Mouse (Mus musculus): ENCODE measurements around the gene Ntng2. TPM values are rescaled to one million over a fixed set of nuclear protein-coding genes. Genes with fewer than 3 reads are reported as not detected.

Ntng2 gene
- polyA plus RNA-seq, 1 experiment from 2014 or later = not detected

DNA sequence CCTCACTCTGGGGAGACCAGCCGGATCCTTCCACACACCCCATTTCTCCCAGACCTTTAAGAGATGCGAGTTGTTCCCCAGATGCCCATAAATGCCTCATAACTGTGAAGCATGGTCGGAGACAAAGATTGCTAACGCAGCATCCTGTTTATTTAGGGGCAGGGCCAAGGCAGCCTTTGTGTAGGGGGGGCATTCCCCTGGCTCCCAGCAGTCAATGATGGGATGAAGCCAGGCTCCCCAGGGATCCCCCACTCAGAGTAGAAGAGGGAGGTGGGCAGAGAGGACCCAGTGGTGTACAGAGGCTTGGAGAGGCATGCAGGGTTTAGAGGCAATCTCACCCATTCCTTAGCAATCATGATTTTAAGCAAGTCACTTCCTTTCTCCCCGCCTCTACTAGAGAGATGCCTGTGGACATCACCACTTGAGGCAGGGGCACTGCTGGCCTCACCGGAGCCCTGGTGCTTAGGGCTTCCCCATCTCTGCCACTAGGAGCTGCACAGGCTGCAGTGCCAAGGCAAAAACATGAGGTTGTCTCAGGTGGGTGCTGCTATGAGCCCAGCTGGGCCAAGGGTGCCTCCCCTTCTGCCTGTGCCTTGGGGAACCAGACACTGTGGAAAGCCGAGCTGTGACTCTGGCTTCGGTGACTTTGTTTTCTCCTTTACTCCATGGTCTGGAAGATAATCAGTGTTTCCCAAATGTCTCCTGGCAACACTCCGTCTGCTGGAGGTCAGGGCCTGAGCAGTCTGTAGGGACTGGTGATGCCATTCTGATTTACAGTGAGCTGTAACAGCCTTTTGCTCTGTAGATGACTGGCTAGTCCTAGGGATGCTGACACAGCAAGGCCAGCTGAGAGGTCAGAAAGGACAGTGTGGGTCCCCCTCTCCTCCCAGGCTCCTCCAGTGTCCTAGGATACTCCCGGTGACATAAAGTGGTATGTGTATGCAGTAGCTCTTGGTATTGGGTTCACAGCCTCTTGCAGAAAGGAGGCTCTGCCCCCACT, 61.3 kb downstream of the Ntng2 start:
- ATAC-seq (replicated peaks; ENCODE audit: insufficient number of reproducible peaks, low FRiP score, low TSS enrichment) = no peak
- H3K27ac ChIP-seq (ENCODE audit: low read depth, low read length) = no peak overlapping the region
- H3K36me3 ChIP-seq (ENCODE audit: control insufficient read depth, insufficient read depth, low read length) = no peaks in the 10 kb centered on the region
- H3K9ac ChIP-seq (ENCODE audit: low read depth, low read length) = no peak overlapping the region
- H3K4me1 ChIP-seq (ENCODE audit: control insufficient read depth, insufficient read depth, low read length) = peaks cover 12% of the 10 kb centered on the region
- peaks cover 19% of the 10 kb centered on the region for H3K27me3 ChIP-seq (ENCODE audit: control insufficient read depth, insufficient read depth, low read length)
- 55% methylated on average over 10 of the region's 10 CpGs for WGBS (ENCODE audit: insufficient replicate concordance)
- H3K9me3 ChIP-seq (replicated peaks; ENCODE audit: control insufficient read depth, low read length) = no peaks in the 10 kb centered on the region
- H3K4me3 ChIP-seq (ENCODE audit: low read depth, low read length) = no peak overlapping the region
- H3K4me2 ChIP-seq = no peak overlapping the region

DNA sequence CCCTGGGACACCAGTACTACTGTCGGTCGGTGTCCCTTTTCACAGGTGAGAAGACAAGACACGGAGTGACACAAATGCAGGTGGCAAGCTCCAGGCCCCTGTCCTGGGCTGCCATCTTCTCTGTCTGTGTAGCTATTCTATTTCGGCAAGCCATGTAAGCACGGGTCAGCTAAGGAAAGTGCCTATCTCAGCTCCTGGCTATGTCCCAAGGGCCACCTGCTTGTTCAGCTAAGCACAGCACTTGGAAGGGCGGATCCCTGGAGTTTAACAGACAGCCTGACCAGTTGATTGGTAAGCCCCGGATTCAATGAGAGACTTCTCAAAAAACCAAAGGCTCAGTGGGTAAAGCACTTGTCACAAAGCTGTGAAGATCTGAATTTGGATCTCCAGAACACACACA, 62.4 kb downstream of the Ntng2 start:
- Histone ChIP-seq H3K36me3 (ENCODE audit: control insufficient read depth, insufficient read depth, low read length) (no peaks in the 10 kb centered on the region), H3K27me3 (ENCODE audit: control insufficient read depth, insufficient read depth, low read length) (peaks cover 8% of the 10 kb centered on the region), H3K9ac (ENCODE audit: low read depth, low read length) (no peak overlapping the region), H3K9me3 (replicated peaks; ENCODE audit: control insufficient read depth, low read length) (no peaks in the 10 kb centered on the region), H3K27ac (ENCODE audit: low read depth, low read length) (no peak overlapping the region), H3K4me2 (no peak overlapping the region), H3K4me1 (ENCODE audit: control insufficient read depth, insufficient read depth, low read length) (peaks cover 11% of the 10 kb centered on the region), H3K4me3 (ENCODE audit: low read depth, low read length) (no peak overlapping the region)
- no peak for ATAC-seq (replicated peaks; ENCODE audit: insufficient number of reproducible peaks, low FRiP score, low TSS enrichment)
- 80% methylated on average over 7 of the region's 7 CpGs for WGBS (ENCODE audit: insufficient replicate concordance)

DNA sequence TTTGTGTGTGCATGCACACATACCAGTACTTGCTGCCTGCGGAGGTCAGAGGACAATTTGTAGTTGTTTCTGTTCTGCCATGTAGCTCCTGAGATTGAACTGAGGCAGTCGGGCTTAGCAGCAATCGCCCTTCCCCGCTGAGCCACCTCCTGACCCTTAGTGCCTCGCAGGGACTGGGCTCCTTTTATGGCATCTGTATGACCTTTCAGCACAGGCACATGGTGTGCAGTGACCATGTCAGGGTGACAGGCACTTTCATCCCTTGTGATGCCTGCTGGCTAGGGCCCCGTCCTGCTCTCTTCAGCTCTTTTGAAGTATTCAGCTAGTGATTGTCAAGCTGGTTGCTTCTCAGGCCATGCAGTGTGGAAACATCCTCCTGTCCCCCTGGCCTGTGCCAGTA, 66.6 kb downstream of the Ntng2 start:
- no peak for ATAC-seq (replicated peaks; ENCODE audit: insufficient number of reproducible peaks, low FRiP score, low TSS enrichment)
- WGBS (ENCODE audit: insufficient replicate concordance) = 62% methylated on average over 6 of the region's 6 CpGs
- Histone ChIP-seq H3K4me2 (no peak overlapping the region), H3K27ac (ENCODE audit: low read depth, low read length) (no peak overlapping the region), H3K4me1 (ENCODE audit: control insufficient read depth, insufficient read depth, low read length) (peaks cover 6% of the 10 kb centered on the region), H3K4me3 (ENCODE audit: low read depth, low read length) (no peak overlapping the region), H3K36me3 (ENCODE audit: control insufficient read depth, insufficient read depth, low read length) (no peaks in the 10 kb centered on the region), H3K9ac (ENCODE audit: low read depth, low read length) (no peak overlapping the region; the same call in 1 of the 2 replicates), H3K9me3 (replicated peaks; ENCODE audit: control insufficient read depth, low read length) (no peaks in the 10 kb centered on the region), H3K27me3 (ENCODE audit: control insufficient read depth, insufficient read depth, low read length) (no peaks in the 10 kb centered on the region)

DNA sequence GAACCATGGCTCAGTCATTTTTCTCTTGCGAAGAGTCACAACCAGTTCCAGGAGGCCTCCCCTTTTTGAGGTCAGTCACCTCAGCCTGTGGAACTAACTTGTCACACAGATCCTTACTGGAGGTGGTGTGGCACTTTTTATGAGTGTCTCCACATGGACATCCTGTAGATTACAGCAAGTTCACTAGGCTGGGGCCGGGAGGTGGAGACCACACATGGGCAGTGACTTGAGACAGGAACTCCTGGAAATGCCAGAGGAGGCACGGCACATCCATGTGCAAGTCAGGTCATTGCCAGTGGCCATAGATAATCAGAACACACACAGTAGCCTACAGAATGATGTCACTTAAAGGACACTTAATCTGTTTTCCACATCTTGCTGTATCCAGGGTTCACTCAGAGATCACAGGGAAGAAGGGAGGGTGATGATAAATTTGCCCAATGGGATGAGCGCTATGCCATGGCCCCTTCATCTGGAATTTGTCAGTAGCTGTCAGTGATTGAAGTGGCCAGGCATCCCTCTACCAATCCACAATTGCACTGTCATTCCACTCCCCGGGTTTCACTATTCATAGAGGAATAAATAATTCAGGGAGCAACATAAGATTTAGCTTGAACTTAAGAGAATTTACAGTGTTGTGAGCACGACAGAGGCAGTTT, 69.4 kb downstream of the Ntng2 start:
- ATAC-seq (replicated peaks; ENCODE audit: insufficient number of reproducible peaks, low FRiP score, low TSS enrichment) = no peak
- Histone ChIP-seq H3K27ac (ENCODE audit: low read depth, low read length) (no peak overlapping the region), H3K4me2 (0 out of 2 replicates have a peak overlapping the region, but pooled peaks have one; percentile 1), H3K9me3 (replicated peaks; ENCODE audit: control insufficient read depth, low read length) (no peaks in the 10 kb centered on the region), H3K36me3 (ENCODE audit: control insufficient read depth, insufficient read depth, low read length) (peaks cover 9% of the 10 kb centered on the region), H3K4me1 (ENCODE audit: control insufficient read depth, insufficient read depth, low read length) (peaks cover 6% of the 10 kb centered on the region), H3K27me3 (ENCODE audit: control insufficient read depth, insufficient read depth, low read length) (no peaks in the 10 kb centered on the region), H3K9ac (ENCODE audit: low read depth, low read length) (no peak overlapping the region), H3K4me3 (ENCODE audit: low read depth, low read length) (no peak overlapping the region)
- 40% methylated on average over 6 of the region's 6 CpGs for WGBS (ENCODE audit: insufficient replicate concordance)

DNA sequence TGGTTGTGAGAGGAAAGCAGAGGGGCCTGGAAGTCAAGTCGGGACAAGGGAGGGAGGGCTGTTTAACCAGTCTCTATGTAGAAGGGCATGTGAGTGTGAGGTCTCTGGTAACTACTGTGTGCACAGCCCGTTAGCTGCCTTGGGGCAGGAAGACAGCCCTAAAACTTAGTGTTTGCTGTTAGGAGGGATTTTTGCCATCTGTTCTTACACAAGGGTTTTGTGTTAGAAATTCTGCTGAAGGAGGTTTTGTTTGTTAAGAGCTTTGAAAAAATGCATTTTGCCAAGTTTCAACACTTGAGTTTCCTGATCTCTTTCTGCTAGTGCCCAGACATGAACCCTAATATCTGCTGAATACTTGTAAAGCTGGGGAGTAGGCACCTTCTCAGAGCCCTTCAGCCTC, 71.7 kb downstream of the Ntng2 start:
- H3K27ac ChIP-seq (ENCODE audit: low read depth, low read length) = no peak overlapping the region
- H3K4me2 ChIP-seq = no peak overlapping the region
- H3K27me3 ChIP-seq (ENCODE audit: control insufficient read depth, insufficient read depth, low read length) = no peaks in the 10 kb centered on the region
- no peak overlapping the region for H3K4me3 ChIP-seq (ENCODE audit: low read depth, low read length)
- no peak overlapping the region for H3K9ac ChIP-seq (ENCODE audit: low read depth, low read length)
- no peaks in the 10 kb centered on the region for H3K9me3 ChIP-seq (replicated peaks; ENCODE audit: control insufficient read depth, low read length)
- WGBS (ENCODE audit: insufficient replicate concordance) = 89% methylated on average over 2 of the region's 2 CpGs
- H3K4me1 ChIP-seq (ENCODE audit: control insufficient read depth, insufficient read depth, low read length) = peaks cover 6% of the 10 kb centered on the region
- no peak for ATAC-seq (replicated peaks; ENCODE audit: insufficient number of reproducible peaks, low FRiP score, low TSS enrichment)
- H3K36me3 ChIP-seq (ENCODE audit: control insufficient read depth, insufficient read depth, low read length) = peaks cover 13% of the 10 kb centered on the region

- H3K9me3 ChIP-seq (replicated peaks; ENCODE audit: control insufficient read depth, low read length) = no peaks in the 10 kb centered on the region
- H3K27me3 ChIP-seq (ENCODE audit: control insufficient read depth, insufficient read depth, low read length) = no peaks in the 10 kb centered on the region
- peaks cover 13% of the 10 kb centered on the region for H3K36me3 ChIP-seq (ENCODE audit: control insufficient read depth, insufficient read depth, low read length)
- no peak for ATAC-seq (replicated peaks; ENCODE audit: insufficient number of reproducible peaks, low FRiP score, low TSS enrichment)
- H3K4me1 ChIP-seq (ENCODE audit: control insufficient read depth, insufficient read depth, low read length) = peaks cover 6% of the 10 kb centered on the region
- H3K4me3 ChIP-seq (ENCODE audit: low read depth, low read length) = no peak overlapping the region
- H3K9ac ChIP-seq (ENCODE audit: low read depth, low read length) = no peak overlapping the region
- no peak overlapping the region for H3K4me2 ChIP-seq
- 76% methylated on average over 4 of the region's 4 CpGs for WGBS (ENCODE audit: insufficient replicate concordance)
- H3K27ac ChIP-seq (ENCODE audit: low read depth, low read length) = no peak overlapping the region
Measured at GRCm38 (mm10) chr2:29179810-29180209, 73.0 kb downstream of the Ntng2 start.

DNA sequence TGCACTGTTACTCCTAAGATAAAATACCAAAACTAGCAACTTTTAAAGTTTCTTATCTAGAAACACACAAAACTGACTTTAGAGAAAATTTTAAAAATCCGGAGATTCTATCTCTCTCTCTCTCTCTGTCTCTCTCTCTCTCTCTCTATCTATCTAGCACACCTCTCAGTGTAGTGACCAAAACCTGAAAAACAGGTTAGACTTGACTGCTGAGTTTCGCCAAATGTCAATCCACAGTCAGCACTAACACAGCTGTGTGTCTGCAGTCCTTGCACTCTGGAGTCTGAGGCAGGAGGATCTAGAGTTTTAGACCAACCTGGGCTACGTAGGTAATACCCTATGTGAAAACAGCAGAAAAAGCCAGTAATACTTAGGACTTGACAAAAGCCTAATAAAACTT, 77.9 kb downstream of the Ntng2 start:
- no peaks in the 10 kb centered on the region for H3K4me1 ChIP-seq (ENCODE audit: control insufficient read depth, insufficient read depth, low read length)
- H3K27me3 ChIP-seq (ENCODE audit: control insufficient read depth, insufficient read depth, low read length) = no peaks in the 10 kb centered on the region
- no peaks in the 10 kb centered on the region for H3K9me3 ChIP-seq (replicated peaks; ENCODE audit: control insufficient read depth, low read length)
- 80% methylated on average over 3 of the region's 3 CpGs for WGBS (ENCODE audit: insufficient replicate concordance)
- no peak overlapping the region for H3K9ac ChIP-seq (ENCODE audit: low read depth, low read length)
- no peak overlapping the region for H3K27ac ChIP-seq (ENCODE audit: low read depth, low read length)
- no peak overlapping the region for H3K4me3 ChIP-seq (ENCODE audit: low read depth, low read length)
- no peak overlapping the region for H3K4me2 ChIP-seq
- H3K36me3 ChIP-seq (ENCODE audit: control insufficient read depth, insufficient read depth, low read length) = peaks cover 26% of the 10 kb centered on the region
- ATAC-seq (replicated peaks; ENCODE audit: insufficient number of reproducible peaks, low FRiP score, low TSS enrichment) = no peak

GRCm38 (mm10) chr2:29168067-29168466, 84.7 kb downstream of the Ntng2 start:
- peaks cover 23% of the 10 kb centered on the region for H3K36me3 ChIP-seq (ENCODE audit: control insufficient read depth, insufficient read depth, low read length)
- H3K27me3 ChIP-seq (ENCODE audit: control insufficient read depth, insufficient read depth, low read length) = no peaks in the 10 kb centered on the region

More at GRCm38 (mm10) chr2:29168067-29168466, 84.7 kb downstream of the Ntng2 start:
- H3K4me2 ChIP-seq = no peak overlapping the region
- H3K4me3 ChIP-seq (ENCODE audit: low read depth, low read length) = no peak overlapping the region
- H3K9me3 ChIP-seq (replicated peaks; ENCODE audit: control insufficient read depth, low read length) = no peaks in the 10 kb centered on the region
- 90% methylated on average over 5 of the region's 5 CpGs for WGBS (ENCODE audit: insufficient replicate concordance)
- H3K9ac ChIP-seq (ENCODE audit: low read depth, low read length) = no peak overlapping the region
- ATAC-seq (replicated peaks; ENCODE audit: insufficient number of reproducible peaks, low FRiP score, low TSS enrichment) = no peak
- H3K4me1 ChIP-seq (ENCODE audit: control insufficient read depth, insufficient read depth, low read length) = no peaks in the 10 kb centered on the region
- H3K27ac ChIP-seq (ENCODE audit: low read depth, low read length) = no peak overlapping the region

All from heart, embryonic 11.5 days (tissue).